Mouse (Mus musculus) lung, embryonic 15.5 days (tissue): ENCODE results near the gene Leng1. TPM values are rescaled to one million over a fixed set of nuclear protein-coding genes. Genes with fewer than 3 reads are reported as not detected.
A peak's percentile ranks its signal among the peaks of the same experiment; 100 is the strongest.

ENCODE experiments used
- ATAC-seq: fragments of 200-750 bp; cut with Nextera tagmentation; 2 replicates; pipeline ENCODE4 v1.8.0; 2017; ENCODE audit warnings: moderate number of reproducible peaks, borderline replicate concordance; ENCODE audit not compliant: low FRiP score, low TSS enrichment; ENCODE audit errors: extremely low read depth
- H3K27ac ChIP-seq: fragments of 300-500 bp; sonication (generic); 2 replicates; pipeline ENCODE4 v1.5.1; 2015; ENCODE audit warnings: moderate library complexity, mild to moderate bottlenecking, inconsistent platforms
- H3K27me3 ChIP-seq: fragments of 300-500 bp; sonication (generic); 2 replicates; pipeline ENCODE4 v1.6.1; 2015; ENCODE audit warnings: inconsistent platforms
- H3K36me3 ChIP-seq: fragments of 300-500 bp; sonication (generic); 2 replicates; pipeline ENCODE4 v1.6.1; 2015; ENCODE audit warnings: inconsistent platforms
- H3K4me1 ChIP-seq: fragments of 300-500 bp; sonication (generic); 2 replicates; pipeline ENCODE4 v1.6.1; 2015; ENCODE audit warnings: inconsistent platforms
- H3K4me2 ChIP-seq: fragments of 300-500 bp; sonication (generic); 2 replicates; pipeline ENCODE4 v1.6.1; 2015; ENCODE audit warnings: inconsistent platforms, mild to moderate bottlenecking, moderate library complexity
- H3K4me3 ChIP-seq: fragments of 300-500 bp; sonication (generic); 2 replicates; pipeline ENCODE4 v1.5.1; 2015; ENCODE audit warnings: mild to moderate bottlenecking, inconsistent platforms
- H3K9ac ChIP-seq: fragments of 300-500 bp; sonication (generic); 2 replicates; pipeline ENCODE4 v1.6.1; 2015; ENCODE audit warnings: inconsistent platforms
- H3K9me3 ChIP-seq: fragments of 300-500 bp; sonication (generic); 2 replicates; pipeline ENCODE4 v1.6.1; 2016; ENCODE audit warnings: inconsistent platforms
- whole genome bisulfite sequencing: fragments of 180-500 bp; shearing (Covaris S2); methylation state at CpG from one replicate; pipeline ENCODE4 v1.1.7; 2015; 5-methylcytosine and 5-hydroxymethylcytosine counted together
- polyA plus RNA-seq: library from polyadenylated mRNA; unstranded; fragments of >200 nt; fragmentation: Nextera tagmentation; extraction: Ambion mirVana; gene quantifications from 2 replicates; pipeline ENCODE4 v1.2.1, GENCODE M21; 2015

Gene Leng1
- polyA plus RNA-seq, 1 experiment from 2014 or later, result 15.8 TPM

DNA sequence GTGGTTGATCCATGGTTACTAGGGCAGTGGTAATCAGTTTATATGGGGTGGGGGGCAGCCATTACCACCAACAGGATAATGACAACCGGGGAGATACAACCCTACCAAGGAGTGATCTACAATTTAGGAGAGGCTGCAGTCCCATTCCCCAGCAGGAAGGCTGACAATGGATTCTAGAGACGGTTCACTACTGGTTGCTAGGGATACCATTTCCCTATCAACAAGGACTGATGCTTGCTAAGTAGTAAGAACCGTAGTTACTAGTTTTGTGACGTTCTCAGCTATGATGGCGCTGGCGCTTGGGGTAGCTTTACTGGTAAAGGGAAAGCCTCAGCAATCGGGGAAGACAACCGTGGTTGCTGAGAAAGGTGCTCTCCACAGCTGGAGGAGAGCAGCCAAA, 19.1 kb upstream of the Leng1 start:
- 87% methylated on average over 8 of the region's 8 CpGs for WGBS
- H3K9ac ChIP-seq, result no peak overlapping the region
- peaks cover 28% of the 10 kb centered on the region for H3K36me3 ChIP-seq

DNA sequence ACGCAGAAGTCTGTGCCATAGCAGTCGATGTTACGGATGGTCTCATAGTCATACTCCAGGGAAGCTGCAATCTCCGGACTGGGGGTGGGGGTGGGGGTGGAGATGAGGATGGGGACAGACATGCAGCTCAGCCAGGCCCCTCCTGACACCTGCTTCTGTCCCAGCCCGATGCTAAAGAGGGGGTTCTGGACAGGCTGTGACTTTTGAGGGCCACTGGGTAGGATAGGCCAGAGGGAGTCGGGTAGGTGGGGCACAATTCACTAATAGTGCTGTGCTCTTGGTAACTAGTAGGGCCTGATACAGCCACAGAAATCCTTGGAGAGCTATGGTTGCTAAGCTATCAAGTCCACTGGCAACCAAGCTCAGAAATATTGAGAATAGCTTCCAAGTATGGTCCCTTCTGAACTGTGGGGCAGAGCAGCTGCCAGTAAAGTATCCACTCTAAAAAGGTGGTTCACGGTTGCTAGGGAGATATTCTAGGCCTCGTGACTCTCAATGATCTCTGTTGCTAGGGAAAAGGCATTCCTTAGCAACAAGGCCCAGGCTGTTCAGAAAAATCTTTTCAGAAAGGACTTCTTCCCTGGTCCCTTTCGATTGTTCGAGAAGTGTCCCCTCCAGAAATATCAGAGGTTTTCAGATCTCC, 18.4 kb upstream of the Leng1 start:
- peaks cover 28% of the 10 kb centered on the region for H3K36me3 ChIP-seq
- H3K27ac ChIP-seq, result no peak overlapping the region
- no peaks in the 10 kb centered on the region for H3K9me3 ChIP-seq
- H3K4me2 ChIP-seq, result no peak overlapping the region
- 72% methylated on average over 10 of the region's 10 CpGs for WGBS
- ATAC-seq, result no peak
- H3K4me3 ChIP-seq, result no peak overlapping the region
- no peak overlapping the region for H3K9ac ChIP-seq
- no peaks in the 10 kb centered on the region for H3K27me3 ChIP-seq
- H3K4me1 ChIP-seq, result no peaks in the 10 kb centered on the region

More for the DNA sequence above, 19.1 kb upstream of the Leng1 start:
- H3K4me1 ChIP-seq, result no peaks in the 10 kb centered on the region
- no peak overlapping the region for H3K4me3 ChIP-seq
- H3K27ac ChIP-seq, result no peak overlapping the region
- no peak for ATAC-seq
- no peaks in the 10 kb centered on the region for H3K27me3 ChIP-seq
- no peaks in the 10 kb centered on the region for H3K9me3 ChIP-seq
- H3K4me2 ChIP-seq, result no peak overlapping the region

DNA sequence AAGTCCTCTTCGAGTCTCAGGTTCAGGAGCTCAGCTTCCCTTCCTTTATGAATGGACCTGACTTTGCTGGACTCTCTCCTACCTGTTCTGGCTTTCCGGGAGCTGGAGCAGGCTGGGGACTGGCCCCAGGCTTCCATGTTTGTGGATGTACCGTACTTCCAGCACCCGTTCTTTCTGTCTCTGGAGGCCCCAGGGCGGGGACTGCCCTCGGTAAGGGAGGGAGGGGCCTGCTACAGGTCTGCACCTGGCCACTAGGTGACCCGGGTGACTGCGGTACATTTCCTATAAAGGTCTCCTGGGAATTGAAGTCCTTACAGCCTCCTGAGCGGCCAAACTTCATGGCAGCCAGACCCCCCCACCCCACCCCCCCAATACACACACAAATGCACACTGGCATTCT, 11.7 kb upstream of the Leng1 start, which contains the start of gene Tmc4:
Tmc4 (minus strand) TSS at position 212 of the 400 bp plus-strand sequence.
- Histone ChIP-seq H3K4me2 (peak within 1 kb of the TSS; percentile 43), H3K9ac (peak within 1 kb of the TSS; percentile 16; the same call in 1 of the 2 replicates), H3K4me3 (peak within 1 kb of the TSS; percentile 30), H3K27ac (no peak within 1 kb of the TSS), H3K9me3 (no peaks in the 10 kb centered on the region), H3K4me1 (no peaks in the 10 kb centered on the region), H3K36me3 (0 out of 2 replicates have a peak, but pooled peaks cover 3% of the 10 kb centered on the region), H3K27me3 (no peaks in the 10 kb centered on the region)
- 39% methylated on average over 9 of the region's 9 CpGs for WGBS
- ATAC-seq, result peak; percentile 48; the same call in 1 of the 2 replicates

- Histone ChIP-seq H3K27ac (no peak overlapping the region), H3K9ac (0 out of 2 replicates have a peak overlapping the region, but pooled peaks have one; percentile 16), H3K27me3 (no peaks in the 10 kb centered on the region), H3K4me3 (peak overlapping the region; percentile 30), H3K36me3 (0 out of 2 replicates have a peak, but pooled peaks cover 3% of the 10 kb centered on the region), H3K4me2 (peak overlapping the region; percentile 43), H3K9me3 (no peaks in the 10 kb centered on the region), H3K4me1 (no peaks in the 10 kb centered on the region)
- WGBS, result 85% methylated on average over 12 of the region's 12 CpGs
- ATAC-seq, result no peak
These were observed 10.7 kb upstream of the Leng1 start for GRCm38 (mm10) chr7:3676371-3676770.

GRCm38 (mm10) chr7:3675228-3675548, 9.5 kb upstream of the Leng1 start:
- no peak overlapping the region for H3K27ac ChIP-seq
- no peaks in the 10 kb centered on the region for H3K9me3 ChIP-seq
- no peak overlapping the region for H3K9ac ChIP-seq
- H3K4me3 ChIP-seq, result no peak overlapping the region
- no peak for ATAC-seq
- H3K36me3 ChIP-seq, result 0 out of 2 replicates have a peak, but pooled peaks cover 1% of the 10 kb centered on the region
- no peak overlapping the region for H3K4me2 ChIP-seq
- WGBS, result 76% methylated on average over 3 of the region's 3 CpGs
- H3K4me1 ChIP-seq, result no peaks in the 10 kb centered on the region
- H3K27me3 ChIP-seq, result no peaks in the 10 kb centered on the region

DNA sequence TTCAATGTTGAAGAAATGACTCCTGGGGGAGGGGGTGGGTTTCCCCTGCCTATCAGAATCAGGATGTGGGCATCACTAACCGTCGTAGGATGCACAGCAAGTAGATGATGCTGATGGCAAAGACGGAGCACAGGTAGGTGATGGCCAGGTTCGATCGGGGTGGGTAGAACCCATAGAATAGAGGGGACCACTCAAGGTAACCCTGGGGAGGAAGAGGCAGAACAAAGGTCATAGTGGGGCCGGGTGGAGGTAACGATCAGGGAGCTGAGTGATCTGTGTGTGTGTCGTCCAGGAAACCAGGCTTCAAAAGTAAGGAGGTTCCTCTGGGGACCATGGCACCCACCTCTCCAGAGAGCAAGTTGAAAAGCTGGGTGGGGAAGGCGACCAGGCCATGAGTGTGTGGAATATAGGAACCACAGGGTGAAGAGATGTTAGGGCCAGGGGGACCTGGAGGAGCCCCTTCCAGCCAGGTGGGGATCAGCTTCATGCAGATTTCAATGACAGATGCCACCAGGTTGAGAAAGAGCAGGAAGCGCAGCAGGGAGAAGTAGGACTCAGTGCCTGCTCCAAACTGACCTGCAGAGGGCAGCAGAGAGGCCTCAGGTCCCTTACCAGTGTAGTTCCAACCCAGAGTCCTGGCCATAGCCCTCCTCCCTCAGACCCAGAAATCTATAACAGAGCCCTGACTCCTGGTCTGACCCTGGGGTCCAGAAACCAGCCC, 9.0 kb upstream of the Leng1 start:
- peak; percentile 81 for ATAC-seq
- no peaks in the 10 kb centered on the region for H3K27me3 ChIP-seq
- H3K4me2 ChIP-seq, result no peak overlapping the region
- no peaks in the 10 kb centered on the region for H3K4me1 ChIP-seq
- H3K36me3 ChIP-seq, result no peaks in the 10 kb centered on the region
- 67% methylated on average over 10 of the region's 10 CpGs for WGBS
- H3K9me3 ChIP-seq, result no peaks in the 10 kb centered on the region
- H3K27ac ChIP-seq, result no peak overlapping the region
- H3K9ac ChIP-seq, result no peak overlapping the region
- H3K4me3 ChIP-seq, result no peak overlapping the region

GRCm38 (mm10) chr7:3666921-3667391, 1.3 kb upstream of the Leng1 start:
- Histone ChIP-seq H3K4me3 (0 out of 2 replicates have a peak overlapping the region, but pooled peaks have one; percentile 16), H3K27me3 (no peaks in the 10 kb centered on the region), H3K4me1 (peaks cover 35% of the 10 kb centered on the region), H3K9me3 (no peaks in the 10 kb centered on the region), H3K9ac (peak overlapping the region; percentile 27; the same call in 1 of the 2 replicates), H3K4me2 (peak overlapping the region; percentile 30), H3K27ac (peak overlapping the region; percentile 45; the same call in 1 of the 2 replicates), H3K36me3 (peaks cover 13% of the 10 kb centered on the region)
- no peak for ATAC-seq
- WGBS, result 13% methylated on average over 14 of the region's 14 CpGs

GRCm38 (mm10) chr7:3664524-3665214, 971 bp downstream of the Leng1 start:
- peak overlapping the region; percentile 65 for H3K9ac ChIP-seq
- peak; percentile 12; the same call in 1 of the 2 replicates for ATAC-seq
- H3K27ac ChIP-seq, result peak overlapping the region; percentile 72
- H3K27me3 ChIP-seq, result no peaks in the 10 kb centered on the region
- peak overlapping the region; percentile 55 for H3K4me3 ChIP-seq
- H3K36me3 ChIP-seq, result peaks cover 35% of the 10 kb centered on the region
- peak overlapping the region; percentile 69 for H3K4me2 ChIP-seq
- WGBS, result 26% methylated on average over 15 of the region's 15 CpGs
- H3K9me3 ChIP-seq, result no peaks in the 10 kb centered on the region
- H3K4me1 ChIP-seq, result peaks cover 35% of the 10 kb centered on the region

GRCm38 (mm10) chr7:3658578-3658977, 7.1 kb downstream of the Leng1 start:
- Histone ChIP-seq H3K27me3 (no peaks in the 10 kb centered on the region), H3K4me3 (no peak overlapping the region), H3K9me3 (no peaks in the 10 kb centered on the region), H3K27ac (no peak overlapping the region), H3K4me2 (no peak overlapping the region), H3K9ac (no peak overlapping the region), H3K36me3 (peaks cover 96% of the 10 kb centered on the region), H3K4me1 (peaks cover 5% of the 10 kb centered on the region)
- ATAC-seq, result no peak
- 93% methylated on average over 14 of the region's 14 CpGs for WGBS

- H3K27me3 ChIP-seq, result no peaks in the 10 kb centered on the region
- H3K36me3 ChIP-seq, result peaks cover 98% of the 10 kb centered on the region
- no peak overlapping the region for H3K4me2 ChIP-seq
- ATAC-seq, result no peak
- H3K4me1 ChIP-seq, result no peaks in the 10 kb centered on the region
- no peak overlapping the region for H3K9ac ChIP-seq
- H3K4me3 ChIP-seq, result no peak overlapping the region
- 67% methylated on average over 4 of the region's 4 CpGs for WGBS
- H3K27ac ChIP-seq, result no peak overlapping the region
- H3K9me3 ChIP-seq, result no peaks in the 10 kb centered on the region
These were observed 8.7 kb downstream of the Leng1 start for GRCm38 (mm10) chr7:3656966-3657365.

- H3K4me3 ChIP-seq, result peak overlapping the region; percentile 88
- peaks cover 33% of the 10 kb centered on the region for H3K4me1 ChIP-seq
- no peaks in the 10 kb centered on the region for H3K9me3 ChIP-seq
- no peaks in the 10 kb centered on the region for H3K27me3 ChIP-seq
- no peak overlapping the region for H3K27ac ChIP-seq
- H3K4me2 ChIP-seq, result peak overlapping the region; percentile 78
- H3K9ac ChIP-seq, result peak overlapping the region; percentile 99
- ATAC-seq, result no peak
- 56% methylated on average over 4 of the region's 4 CpGs for WGBS
- peaks cover 29% of the 10 kb centered on the region for H3K36me3 ChIP-seq
These were observed 19.0 kb downstream of the Leng1 start for GRCm38 (mm10) chr7:3646641-3647040.
